Mouse (Mus musculus): Measurements from ENCODE around the gene Rad18.
"Not testable (repeated sequence)": the region's sequence is repeated elsewhere in the genome, so short reads cannot be mapped to it uniquely, and the experiment has no call there.

Rad18 gene

GRCm38 (mm10) chr6:112696056-112696950, at the start of gene Rad18:
Gene Rad18, minus strand, starts transcription at chr6:112696686.
- DNase-seq, result peak; percentile 87 to 91

- DNase-seq, result no peak
Observed at GRCm38 (mm10) chr6:112742297-112742696, 45.8 kb upstream of the Rad18 start.

- DNase-seq, result no peak
Observed at GRCm38 (mm10) chr6:112741766-112742165, 45.3 kb upstream of the Rad18 start.

GRCm38 (mm10) chr6:112739635-112740034, 43.1 kb upstream of the Rad18 start:
- DNase-seq, result no peak

- DNase-seq, result no peak
Observed at GRCm38 (mm10) chr6:112738924-112739323, 42.4 kb upstream of the Rad18 start.

- no peak for DNase-seq
Observed at GRCm38 (mm10) chr6:112736471-112736870, 40.0 kb upstream of the Rad18 start.

- no peak for DNase-seq
Observed at GRCm38 (mm10) chr6:112735054-112735453, 38.6 kb upstream of the Rad18 start.

- no peak for DNase-seq
Observed at GRCm38 (mm10) chr6:112733942-112734341, 37.5 kb upstream of the Rad18 start.

GRCm38 (mm10) chr6:112732434-112732833, 35.9 kb upstream of the Rad18 start:
- DNase-seq, result no peak

GRCm38 (mm10) chr6:112731386-112731785, 34.9 kb upstream of the Rad18 start:
- no peak for DNase-seq

- no peak for DNase-seq
Observed at GRCm38 (mm10) chr6:112728760-112729422, 32.4 kb upstream of the Rad18 start.

- no peak for DNase-seq
Observed at GRCm38 (mm10) chr6:112725468-112725867, 29.0 kb upstream of the Rad18 start.

- no peak for DNase-seq
Observed at GRCm38 (mm10) chr6:112720409-112721080, 24.1 kb upstream of the Rad18 start.

- DNase-seq, result no peak
Observed at GRCm38 (mm10) chr6:112719983-112720382, 23.5 kb upstream of the Rad18 start.

- DNase-seq, result peak; percentile 61 to 65
Observed at GRCm38 (mm10) chr6:112717168-112717567, 20.7 kb upstream of the Rad18 start.

- no peak for DNase-seq
Observed at GRCm38 (mm10) chr6:112713951-112714350, 17.5 kb upstream of the Rad18 start.

- not testable (repeated sequence) for DNase-seq
Observed at GRCm38 (mm10) chr6:112702296-112702695, 5.8 kb upstream of the Rad18 start.

- peak; percentile 67 to 81 for DNase-seq
Observed at GRCm38 (mm10) chr6:112700392-112700791, 3.9 kb upstream of the Rad18 start.

- DNase-seq, result no peak
Observed at GRCm38 (mm10) chr6:112699115-112699514, 2.6 kb upstream of the Rad18 start.

GRCm38 (mm10) chr6:112694492-112694891, 2.0 kb downstream of the Rad18 start:
- no peak for DNase-seq

GRCm38 (mm10) chr6:112691523-112691922, 5.0 kb downstream of the Rad18 start:
- DNase-seq, result no peak

- DNase-seq, result no peak
Observed at GRCm38 (mm10) chr6:112688033-112688432, 8.5 kb downstream of the Rad18 start.

GRCm38 (mm10) chr6:112686485-112686884, 10.0 kb downstream of the Rad18 start:
- no peak for DNase-seq
